Mouse (Mus musculus): Measurements from ENCODE around the gene Kmt5b.

Kmt5b gene

GRCm38 (mm10) chr19:3767276-3767780 is at the start of gene Kmt5b:
Kmt5b (plus strand) TSS chr19:3767421.
- no peak for DNase-seq

DNA sequence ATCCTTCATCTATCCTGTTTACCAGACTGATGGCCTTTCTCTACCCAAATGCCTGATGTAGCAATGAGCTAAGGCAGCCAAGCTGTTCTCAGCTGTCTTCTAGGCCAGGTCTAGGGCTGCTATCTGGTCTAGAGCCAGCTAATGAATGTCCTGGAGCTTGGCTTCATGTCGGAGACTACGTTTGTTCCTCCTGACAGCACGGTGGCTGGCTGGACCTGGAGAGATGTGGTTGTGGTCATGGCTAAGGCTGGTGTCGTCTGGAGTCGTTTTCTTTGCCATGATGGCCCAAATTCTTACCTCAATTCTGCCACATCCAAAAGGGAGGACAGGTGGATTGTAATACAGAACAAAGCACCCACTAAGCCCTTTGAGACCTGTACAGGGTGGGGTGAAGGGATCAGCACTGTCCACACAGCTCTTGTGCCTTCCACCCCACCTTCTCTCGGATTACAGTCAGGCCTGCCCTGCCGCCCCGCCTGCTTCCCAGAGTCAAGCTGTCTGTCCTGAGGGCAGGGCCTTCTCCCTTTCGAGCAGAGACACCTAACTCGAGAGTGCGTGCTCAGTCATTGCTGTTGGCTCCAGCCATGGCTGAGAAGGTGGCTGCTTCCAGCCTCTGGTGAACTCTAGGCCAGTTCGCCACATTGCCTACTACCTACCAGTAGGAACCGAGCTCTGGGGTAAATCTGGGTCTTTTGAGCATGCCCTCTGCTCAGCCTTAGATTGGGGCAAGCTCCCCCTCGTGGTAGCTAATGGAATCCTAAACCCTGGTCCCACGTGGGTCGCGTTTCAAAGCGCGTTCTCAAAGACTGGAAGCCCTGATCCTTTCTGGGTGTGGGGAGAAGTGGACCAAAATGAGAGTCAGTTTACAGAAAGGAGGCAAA is 48.5 kb upstream of the Kmt5b start:
- peak; percentile 78 for DNase-seq

DNA sequence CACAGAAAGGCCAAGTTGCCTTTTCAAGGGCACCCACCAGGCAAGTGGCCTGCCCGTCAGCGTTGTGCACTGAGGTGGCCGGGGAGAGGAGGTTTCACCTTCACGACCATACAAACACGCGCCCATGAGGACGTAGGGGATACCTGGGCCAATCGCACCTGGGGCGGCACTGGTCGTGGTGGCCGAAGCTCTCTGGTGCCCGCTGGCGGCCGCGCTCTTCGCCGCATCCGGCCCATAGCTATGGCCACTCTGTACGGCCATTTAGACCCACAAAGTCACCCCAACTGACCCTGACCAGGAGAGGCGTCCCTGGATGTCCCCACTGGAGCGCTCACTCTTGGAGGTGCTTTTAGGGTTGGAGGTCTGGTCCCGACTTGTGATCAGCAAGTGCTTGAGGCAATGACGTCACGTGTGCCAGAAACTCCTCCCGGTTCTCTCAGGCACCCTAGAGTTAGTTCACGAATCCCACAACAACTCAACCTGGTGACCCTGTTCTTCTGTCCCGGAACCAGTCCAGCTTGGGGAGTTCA is 47.8 kb upstream of the Kmt5b start:
- DNase-seq: peak; percentile 85

GRCm38 (mm10) chr19:3723170-3723569 is 44.1 kb upstream of the Kmt5b start:
- DNase-seq: no peak

DNA sequence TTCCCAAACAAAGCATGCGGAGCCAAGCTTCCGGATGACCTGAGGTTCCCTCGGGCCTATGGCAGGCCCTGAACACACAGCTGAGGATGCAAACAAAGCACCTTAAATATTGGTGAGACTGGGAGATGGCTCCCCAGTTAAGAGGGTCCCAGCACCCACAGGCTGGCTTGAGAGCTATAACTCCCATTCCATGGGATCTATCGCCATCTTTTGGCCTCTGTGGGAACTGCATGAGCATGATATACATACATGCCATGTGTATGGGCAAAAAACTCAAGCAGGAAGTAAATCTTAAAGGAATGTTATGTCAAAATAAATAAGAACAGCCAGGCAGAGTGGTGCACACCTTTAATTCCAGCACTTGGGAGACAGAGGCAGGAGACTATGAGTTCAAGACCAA is 43.3 kb upstream of the Kmt5b start:
- DNase-seq: no peak

DNA sequence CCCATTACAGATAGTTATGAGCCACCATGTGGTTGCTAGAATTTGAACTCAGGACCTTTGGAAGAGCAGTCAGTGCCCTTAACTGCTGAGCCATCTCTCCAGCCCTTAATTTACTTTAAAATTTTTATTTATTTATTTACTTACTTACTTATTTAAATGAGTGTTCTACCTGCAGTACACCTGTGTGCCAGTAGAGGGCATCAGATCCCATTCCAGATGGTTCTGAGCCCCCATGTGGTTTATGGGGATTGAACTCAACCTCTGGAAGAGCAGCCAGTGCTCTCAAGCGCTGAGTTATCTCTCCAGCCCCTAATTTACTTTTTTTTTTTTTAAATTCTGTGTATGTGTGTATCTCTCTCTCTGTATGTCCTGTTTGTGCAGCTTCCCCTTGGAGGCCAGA is 42.4 kb upstream of the Kmt5b start:
- DNase-seq: peak; percentile 85

GRCm38 (mm10) chr19:3728901-3729300 is 38.3 kb upstream of the Kmt5b start:
- DNase-seq: no peak

DNA sequence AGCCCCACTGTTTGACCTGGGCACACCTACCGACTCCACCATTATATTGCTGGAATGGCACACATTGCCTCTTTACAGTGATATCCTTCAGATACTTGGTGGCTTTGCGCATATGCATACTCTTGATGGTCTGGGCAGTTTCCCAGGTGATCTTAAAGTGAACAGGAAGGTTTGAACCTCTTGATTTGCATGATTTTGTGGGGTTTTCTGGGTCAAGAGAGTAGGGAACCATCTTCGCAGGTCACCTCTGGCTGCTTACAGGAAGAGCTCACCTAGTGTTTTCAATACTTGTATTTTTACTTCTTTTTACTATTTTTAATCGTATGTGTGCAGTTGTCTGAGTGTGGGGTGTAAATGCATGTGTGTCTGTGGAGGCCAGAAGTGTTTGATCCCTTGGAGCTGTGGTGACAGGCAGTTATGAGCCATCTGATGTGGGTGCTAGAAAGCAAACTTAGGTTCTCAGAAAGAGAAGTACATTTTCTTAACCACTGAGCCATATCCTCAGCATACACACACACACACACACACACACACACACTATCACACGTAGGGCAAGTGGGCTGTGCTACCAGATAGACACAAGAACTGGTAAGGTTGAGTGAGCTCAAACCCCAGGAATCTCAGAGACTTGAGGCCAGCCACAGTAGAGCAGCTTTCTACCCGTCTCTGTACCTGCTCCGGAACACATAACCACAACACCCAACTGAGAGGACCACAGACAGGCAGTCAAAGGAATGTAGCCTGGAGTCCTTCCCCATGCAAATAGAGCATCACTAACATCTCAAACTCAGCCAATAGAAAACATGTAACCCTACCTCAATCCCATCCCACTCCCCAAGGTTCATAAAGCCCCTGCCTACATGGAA is 36.2 kb upstream of the Kmt5b start:
- DNase-seq: no peak

DNA sequence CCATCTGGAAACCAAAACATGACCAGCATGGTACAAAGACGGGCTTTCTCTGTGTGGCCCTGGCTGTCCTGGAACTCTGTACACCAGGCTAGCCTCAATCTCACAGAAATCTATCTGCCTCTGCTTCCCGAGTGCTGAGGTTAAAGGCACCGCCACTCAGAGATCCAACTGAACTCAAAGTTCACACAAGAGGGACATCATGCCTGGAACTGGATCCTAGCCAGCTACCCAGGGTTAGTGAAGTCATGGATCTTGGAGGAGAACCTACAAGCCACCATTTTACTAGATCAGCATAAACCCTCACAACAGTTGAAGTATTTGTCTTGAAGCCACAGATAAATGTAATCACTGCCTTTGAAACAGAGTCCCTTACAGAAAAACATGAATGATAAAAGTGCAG is 31.2 kb upstream of the Kmt5b start:
- DNase-seq: no peak

GRCm38 (mm10) chr19:3739650-3740049 is 27.6 kb upstream of the Kmt5b start:
- no peak for DNase-seq

- no peak for DNase-seq
Measured at GRCm38 (mm10) chr19:3742716-3743115, 24.5 kb upstream of the Kmt5b start.

- DNase-seq: no peak
Measured at GRCm38 (mm10) chr19:3743362-3743761, 23.9 kb upstream of the Kmt5b start.

DNA sequence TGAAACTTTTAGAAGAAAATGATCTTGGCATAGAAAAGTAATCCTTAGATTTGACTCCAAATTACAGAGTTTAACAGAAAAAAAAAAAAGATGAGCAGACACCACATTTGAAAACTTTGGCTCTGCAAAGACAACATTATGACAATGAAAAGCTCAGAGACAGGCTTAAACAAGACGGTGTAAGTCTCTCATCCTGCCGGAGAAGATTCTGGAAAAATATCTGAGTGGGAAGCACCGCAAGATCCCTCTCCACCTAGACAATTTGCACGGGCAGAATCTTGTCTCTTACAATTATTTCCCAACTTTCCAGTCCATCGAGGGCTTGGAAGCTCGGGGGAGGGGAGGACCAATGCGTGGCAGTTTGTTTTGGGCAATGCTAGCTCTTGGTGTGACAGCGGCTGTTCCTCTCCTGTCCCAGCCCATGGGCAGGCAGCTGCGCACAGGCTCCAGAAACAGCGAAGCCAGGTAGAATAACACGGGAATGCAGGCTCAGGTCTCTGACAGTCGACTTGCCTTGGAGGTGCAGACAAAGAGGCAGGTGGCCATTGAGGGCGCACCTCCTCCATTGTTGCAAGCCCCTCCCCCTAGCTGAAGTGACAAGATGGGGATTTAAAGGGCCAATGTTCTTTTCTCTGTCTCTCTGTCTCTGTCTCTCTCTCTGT is 23.2 kb upstream of the Kmt5b start:
- DNase-seq: peak; percentile 75

DNA sequence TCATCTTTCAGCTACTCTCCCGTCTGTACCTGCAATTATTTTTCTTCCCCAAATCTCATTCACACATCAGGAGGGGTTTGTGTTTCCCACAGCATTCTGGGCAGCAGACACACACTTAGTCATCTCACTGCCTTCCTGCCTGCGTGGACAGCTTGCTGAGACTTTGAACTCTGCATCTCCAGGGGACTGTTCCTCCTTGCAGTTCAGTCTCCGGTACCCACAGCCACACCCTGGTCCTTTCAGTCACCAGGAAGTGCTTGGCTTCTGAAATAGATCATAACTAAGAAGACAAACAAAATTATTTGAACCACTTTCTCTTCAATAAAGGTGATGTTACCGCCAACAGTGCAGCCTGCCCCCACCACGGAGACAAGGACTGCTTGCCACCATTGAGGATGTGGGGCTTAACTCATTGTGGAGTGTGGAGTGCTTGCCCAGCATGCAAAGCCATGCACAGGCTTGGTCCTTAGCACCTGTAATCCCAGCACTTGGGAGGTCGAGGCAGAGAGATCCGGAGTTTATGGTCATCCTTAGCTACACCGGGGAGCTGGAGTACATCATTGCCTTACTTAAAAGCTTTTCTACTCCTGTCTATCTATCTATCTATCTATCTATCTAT is 14.5 kb upstream of the Kmt5b start:
- no peak for DNase-seq

DNA sequence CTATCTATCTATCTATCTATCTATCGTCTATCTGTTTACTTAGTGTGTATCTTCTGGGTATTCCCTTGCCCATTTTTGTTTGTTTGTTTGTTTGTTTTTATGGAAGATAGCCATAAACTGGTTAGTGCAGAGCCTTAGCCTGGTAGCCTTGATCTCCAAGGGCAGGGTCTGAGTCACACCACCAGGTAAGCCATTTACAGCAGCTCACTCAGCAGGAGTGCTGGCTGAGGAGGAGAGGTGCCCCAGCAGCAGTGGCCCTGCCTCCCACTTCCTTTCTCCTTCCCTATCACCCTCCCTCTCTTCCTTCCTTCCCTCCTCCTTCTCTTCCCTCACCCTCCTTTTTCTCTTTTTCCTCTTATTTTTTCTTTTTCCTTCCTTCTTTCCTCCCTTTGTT is 14.0 kb upstream of the Kmt5b start:
- DNase-seq: no peak

DNA sequence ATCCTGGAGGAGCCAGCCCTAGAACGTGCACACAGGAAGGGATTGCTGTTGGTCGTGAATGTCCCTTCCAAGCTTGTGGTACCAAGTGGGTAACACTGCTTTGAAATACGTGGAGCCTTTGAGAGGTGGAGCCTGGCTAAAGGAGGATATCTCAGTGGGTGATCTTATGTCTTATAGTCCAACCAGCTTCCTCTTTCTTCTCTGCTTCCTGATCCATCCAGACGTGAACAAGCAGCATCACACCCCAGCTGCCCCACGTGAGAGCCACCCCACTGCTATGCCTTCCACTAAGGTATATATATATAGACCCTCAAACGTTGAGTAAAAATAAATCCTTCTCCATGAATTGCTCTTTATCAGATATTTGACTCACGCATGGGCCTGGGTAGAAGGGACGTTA is 13.5 kb upstream of the Kmt5b start:
- DNase-seq: no peak

- no peak for DNase-seq
Measured at GRCm38 (mm10) chr19:3757861-3758260, 9.4 kb upstream of the Kmt5b start.

DNA sequence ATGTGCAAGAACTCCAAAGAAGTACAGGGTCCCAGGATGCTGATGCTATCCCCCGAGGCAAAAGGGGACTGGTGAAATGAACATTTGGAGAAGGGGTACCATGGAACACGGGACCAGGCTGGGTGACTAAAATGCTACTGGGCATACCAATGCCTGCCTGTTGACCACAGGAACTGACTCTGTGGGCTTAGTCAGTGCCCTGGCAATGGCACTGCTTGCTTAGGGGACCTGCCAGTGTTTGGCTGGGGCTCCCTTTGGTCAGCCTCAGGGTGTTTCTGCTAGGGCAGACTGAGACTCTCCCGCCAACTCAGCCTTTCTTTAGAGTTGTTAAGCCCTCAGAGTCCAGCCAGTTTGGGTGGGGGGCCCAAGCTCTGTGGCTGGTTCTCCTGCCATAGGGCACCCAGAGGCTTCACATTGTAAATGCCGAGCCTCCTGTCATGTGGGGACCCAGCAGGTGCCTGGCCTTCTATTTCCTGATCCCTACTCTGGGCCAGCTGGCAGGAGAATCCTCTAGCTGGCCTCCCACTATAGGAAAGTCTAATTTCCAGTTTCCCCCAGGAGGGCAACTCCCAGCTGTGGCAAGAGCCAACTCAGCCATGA is 1.9 kb upstream of the Kmt5b start:
- no peak for DNase-seq

DNA sequence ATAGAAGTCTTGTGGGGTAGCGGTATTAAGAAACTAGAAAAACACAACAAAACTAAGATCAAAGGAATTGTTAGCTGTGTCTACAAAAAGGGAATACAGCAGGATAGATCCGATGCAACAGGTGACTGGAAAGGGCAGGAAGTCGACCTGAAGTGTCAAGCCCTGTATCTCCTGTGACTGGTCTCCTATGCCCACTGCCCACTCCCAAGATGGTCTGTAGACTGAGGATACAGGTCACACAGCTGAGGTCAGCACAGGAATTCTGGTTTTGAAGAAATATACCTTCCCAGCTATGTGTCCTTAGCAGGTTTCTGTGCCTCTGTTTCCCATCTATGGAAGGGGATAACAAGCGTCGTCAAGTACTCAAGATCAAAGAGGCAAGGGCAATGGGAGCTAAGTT is 843 bp upstream of the Kmt5b start:
- no peak for DNase-seq

DNA sequence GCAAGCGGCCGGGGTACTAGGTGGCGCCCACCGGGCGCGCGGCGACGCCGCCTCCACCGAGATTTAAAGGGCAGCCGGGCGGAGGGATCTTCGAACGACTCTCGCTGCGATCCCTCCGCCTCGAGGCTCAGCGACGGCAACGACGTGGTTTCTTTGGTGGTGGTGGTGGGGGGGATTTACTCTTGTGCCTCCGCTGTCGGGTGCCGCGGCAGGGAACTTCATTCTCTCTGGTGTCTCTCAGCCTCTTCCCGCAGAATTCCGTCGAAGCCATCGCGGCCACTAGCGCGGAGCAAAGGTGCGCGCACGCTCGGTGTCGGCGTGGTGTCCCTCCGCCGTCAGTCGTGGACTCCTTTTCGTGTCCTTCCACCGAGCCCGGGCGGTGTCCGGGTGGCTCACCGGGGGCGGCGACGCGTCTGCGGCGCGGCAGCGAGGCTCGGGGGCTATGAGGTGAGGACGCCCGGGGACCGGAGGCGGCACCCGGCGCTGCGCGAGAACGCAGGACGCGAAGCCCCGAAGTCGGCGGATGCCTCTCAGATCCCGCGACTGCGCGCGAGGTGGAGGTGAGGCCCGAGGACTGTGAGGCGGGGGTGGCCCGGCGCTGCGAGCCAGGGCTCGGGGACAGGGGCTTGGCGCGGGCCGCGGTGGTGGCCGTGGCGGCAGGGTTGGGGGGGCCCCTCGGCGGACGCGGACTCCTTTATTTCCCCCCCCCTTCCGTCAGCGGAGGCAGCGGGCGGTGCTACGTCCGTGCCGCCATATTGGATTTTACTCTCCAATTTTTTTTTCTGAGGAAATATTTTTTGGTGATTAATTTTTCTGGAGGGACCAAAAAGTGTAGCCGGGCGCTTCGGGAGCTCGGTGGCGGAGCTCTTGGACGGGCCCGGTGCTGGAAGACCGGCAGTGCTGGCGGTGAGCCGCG is 818 bp downstream of the Kmt5b start:
- peak; percentile 93 for DNase-seq
